Mouse (Mus musculus) cerebellum, adult 8-10 months (tissue): ENCODE results near the gene Sycn.

ENCODE experiments used
- DNase-seq: peaks from one replicate; pipeline ENCODE4 v3.0.0; 2022

Gene Sycn

DNA sequence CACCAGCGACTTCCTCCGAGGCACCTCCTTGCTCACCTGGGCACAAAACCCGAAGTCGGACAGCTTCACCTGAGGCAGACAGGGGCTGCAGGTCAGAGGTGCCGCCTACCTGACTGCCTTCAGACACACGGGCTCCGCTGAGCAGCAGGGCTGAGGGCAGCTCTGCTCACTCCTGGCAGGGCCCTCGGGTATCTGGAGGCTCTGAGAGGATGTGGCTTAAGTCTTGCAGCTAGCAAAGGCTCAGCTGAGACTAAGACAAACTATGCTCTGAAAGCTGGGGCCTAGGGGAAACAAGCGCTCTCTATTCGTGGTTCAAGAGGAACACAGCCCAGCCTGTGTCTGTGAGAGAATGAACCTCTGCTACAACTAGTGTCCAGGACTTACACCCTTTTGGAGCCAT, 20.2 kb downstream of the Sycn start:
- DNase-seq: no peak

DNA sequence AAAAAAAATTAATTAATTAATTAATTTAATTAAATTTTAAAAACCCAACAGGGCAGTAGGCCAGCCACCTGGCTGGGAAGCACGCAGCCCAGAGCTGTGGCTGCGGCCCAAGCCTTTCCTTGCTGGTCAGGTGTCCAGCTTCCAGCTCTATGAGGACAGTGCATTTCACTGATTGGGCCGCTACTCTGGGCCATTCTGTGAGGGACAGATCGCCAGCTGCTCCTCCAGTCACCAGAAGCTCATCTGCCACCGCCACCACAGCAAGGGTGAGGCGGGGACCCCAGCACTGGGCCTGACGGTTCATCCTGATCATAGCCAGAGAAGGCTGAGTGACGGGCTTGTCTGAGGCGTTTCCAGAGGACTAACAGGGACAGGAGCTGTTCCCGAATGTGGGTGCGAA, 21.3 kb downstream of the Sycn start:
- no peak for DNase-seq

DNA sequence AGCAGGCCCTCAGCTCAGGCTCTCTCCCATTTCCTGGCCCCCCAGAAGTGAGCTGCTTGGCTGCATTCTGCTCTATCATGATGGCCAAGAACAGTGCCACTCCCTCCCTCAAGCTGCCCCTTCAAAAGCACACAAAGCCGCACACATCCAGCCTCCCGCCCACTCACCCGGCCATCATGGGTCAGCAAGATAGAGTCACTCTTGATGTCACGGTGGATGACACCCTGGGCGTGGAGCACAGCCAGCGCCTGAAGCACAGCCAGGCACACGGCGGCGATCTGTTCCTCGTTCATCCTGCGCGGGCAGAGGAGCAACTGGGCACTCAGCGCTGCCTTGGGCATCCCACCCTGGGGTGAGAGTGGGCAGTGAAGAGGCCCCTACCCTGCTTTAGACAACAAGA, 21.7 kb downstream of the Sycn start:
- peak; percentile 57 for DNase-seq

DNA sequence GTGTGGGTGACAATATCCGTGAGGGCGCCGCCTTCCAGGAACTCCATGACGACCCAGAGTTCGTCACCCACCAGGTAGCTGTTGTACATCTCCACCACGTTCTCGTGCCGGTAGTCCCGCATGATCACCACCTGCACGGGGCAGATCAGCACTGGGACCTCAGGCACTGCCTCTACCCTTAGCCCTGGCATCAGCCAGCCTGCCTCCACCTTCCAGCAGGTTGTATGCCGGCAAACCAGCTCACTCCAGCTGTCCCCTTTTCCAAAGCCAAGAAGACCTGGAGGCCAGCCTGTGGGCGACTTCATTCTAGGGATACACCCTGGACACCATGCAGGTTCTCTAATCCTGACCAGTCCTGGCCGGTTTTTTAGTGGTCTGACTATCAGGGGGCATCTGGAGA, 22.3 kb downstream of the Sycn start:
- DNase-seq: peak; percentile 46

DNA sequence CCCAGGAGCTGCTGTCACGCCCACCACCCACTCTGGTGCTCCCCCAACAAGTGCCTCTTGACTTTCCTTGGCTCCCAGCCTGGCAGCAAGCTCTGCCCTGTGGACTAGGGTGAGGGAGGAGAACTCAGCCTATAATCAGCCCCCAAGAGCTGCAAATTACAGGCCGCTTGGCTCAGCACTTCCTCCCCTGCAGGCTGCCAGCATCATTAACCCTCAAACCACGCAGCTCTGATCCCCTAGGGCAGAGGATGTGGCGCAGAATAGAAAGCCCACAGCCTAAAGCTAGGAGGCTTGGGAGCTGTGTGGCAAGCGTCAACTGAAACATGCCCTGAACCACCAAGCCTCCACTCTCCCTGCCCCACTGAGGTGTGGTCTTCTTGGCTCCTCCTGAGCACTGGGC, 24.7 kb downstream of the Sycn start:
- no peak for DNase-seq

DNA sequence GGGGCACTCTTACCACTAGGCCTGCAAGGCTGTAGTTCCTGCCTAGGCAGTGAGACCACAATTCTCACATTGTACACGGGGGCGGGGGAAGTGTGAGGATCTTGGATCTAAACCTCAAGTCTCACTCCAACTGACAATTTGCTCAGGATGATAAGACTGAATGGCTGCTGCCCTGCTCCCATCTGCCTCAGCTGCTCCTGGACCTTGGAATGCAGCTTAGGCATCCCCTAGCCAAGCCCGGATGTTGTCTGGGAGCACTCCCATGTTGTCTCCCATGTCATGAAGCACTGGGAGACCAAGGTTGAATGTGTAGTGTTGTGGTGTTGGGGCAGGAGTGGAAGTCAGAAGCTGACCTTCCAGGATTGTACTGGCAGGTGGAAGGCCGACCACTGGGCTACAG, 26.9 kb downstream of the Sycn start:
- DNase-seq: no peak

DNA sequence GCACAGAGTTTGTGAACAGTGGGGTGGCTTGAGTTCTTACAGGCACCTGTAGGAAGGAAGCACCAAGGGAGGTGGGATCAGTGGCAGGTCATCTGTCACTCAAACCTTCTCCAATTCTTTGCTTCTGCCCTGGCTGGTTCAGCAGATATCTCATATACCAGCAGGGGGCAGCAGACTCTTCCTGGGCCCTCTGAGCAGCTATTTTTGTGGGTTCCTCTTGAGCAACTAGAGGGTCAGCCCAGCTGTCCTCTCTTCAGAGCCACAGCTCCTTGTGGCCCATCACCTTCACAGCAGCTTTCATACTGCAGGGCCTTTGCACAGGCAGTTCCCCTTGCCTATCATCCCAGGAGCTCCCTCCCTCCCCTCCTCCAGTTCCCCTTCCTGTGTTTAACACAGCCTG, 27.6 kb downstream of the Sycn start:
- peak; percentile 72 for DNase-seq

DNA sequence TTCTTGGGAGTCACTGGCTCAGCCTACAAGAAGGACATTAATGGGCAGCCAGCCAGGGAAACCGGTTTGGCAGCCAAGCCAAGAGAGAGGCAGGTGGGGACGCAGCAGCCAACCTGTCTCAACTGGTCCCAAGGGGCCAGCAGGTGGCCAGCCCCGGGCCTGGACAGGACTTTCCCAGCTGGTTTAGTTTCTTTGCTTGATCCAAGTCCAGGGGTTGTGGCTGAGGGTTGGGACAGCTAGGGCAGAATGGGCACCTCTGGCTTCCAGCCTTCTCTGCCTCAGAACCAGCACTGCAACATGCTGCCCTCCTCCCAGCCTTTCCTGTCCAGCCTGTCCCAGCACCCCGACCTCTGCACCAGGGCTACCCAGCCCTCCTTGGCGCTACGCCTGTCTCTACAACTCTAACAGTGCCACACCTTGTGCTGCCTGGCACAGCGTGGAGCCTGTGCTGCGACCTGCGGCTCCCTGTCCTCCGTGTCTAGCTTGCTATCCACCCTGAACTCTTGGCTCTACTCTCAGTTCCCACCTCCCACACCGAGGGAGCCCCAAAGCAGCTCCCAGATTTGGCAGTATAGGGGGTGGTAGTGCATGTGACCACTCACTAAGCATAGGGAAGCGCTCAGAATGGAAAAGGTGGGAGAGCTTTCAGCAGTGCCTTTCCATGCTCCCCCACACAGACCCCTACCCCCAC, 29.8 kb downstream of the Sycn start:
- DNase-seq: peak; percentile 61

DNA sequence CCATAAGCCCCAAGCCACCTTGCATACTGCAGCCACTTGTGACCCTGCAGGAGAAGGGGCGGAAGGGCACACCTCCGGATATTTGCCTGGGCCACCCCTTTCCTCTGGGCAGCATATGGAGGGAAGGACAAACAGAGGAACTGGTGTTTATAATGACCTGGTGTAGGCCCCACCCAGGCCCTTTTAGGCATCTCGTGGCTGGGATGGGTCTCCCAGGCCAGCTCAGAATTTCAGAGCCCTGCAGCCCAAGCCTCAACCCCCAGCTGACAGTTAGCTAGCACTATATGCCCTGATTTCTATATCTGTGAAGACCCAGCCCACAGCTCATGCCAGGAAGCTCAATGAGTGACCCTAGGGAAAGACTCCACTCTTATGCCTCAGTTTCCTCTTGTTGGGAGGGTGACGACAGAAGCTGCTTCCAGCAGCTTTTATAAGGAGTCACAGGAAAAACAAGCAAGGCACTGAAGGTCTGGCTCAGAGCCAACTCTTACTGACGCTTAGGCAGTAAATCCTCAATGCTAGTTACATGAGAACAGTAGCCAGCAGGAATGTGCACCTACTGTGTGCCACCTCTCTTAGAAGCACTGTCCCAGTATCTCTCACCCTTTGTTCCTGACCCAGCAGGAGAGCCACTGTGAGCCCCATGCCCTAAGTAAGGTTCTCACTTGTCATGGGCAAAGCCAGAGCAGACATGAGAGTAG, 30.4 kb downstream of the Sycn start:
- DNase-seq: no peak

DNA sequence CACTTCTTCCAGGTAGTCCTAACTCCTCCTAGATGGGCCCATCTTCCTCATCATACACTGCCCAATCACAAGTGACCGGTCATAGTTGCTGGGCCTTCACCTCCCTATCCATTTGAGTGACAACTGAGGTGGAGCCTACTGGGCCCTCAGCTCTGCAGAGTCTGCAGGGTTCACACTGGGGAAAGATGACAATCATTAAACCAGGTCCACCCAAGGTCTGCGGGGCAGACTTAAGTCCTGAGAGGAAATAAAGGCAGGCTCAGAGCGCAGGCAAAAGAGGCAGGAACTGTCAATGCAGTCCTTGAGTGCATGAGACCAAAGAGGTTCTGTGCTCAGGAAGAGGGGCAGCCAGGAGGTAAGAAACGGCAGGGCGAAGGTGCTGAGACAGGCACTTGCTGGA, 32.0 kb downstream of the Sycn start:
- no peak for DNase-seq

DNA sequence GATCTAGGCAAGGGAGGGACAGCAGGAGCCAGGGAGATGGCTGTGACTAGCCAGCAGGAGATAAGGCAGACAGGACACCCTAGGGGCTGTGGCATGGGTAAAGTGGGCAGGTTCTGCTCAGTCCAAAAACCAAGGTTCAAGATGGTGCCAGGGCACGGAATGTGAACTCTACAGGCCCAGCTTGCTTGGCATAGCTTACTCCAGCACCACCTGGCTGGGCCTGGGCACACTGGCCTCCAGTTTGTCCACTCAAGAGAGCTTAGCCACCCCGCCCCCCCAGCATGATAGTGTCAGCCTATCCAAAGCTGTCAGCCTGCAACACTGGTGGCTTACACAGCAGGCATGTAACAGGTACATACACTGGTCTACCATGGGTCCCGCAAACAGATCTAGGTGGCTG, 32.6 kb downstream of the Sycn start:
- no peak for DNase-seq

DNA sequence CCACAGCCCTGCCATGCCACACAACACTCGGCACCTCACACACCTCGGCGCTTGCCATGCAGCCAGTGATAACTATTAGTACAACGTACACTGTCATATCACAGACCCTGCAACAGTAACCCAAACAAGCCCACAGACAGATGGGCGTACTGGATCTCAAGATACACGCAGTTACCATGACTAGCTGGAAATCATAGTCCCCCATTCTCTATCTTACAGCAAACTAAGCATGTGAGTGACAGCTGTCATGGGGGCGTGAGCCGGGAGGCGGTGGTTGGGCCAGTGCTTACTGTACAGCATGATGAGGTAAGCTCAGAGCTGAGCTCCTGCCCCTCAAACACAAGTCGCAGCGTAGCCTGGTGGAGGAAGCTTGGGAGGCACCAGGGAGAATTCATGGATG, 34.9 kb downstream of the Sycn start:
- no peak for DNase-seq

DNA sequence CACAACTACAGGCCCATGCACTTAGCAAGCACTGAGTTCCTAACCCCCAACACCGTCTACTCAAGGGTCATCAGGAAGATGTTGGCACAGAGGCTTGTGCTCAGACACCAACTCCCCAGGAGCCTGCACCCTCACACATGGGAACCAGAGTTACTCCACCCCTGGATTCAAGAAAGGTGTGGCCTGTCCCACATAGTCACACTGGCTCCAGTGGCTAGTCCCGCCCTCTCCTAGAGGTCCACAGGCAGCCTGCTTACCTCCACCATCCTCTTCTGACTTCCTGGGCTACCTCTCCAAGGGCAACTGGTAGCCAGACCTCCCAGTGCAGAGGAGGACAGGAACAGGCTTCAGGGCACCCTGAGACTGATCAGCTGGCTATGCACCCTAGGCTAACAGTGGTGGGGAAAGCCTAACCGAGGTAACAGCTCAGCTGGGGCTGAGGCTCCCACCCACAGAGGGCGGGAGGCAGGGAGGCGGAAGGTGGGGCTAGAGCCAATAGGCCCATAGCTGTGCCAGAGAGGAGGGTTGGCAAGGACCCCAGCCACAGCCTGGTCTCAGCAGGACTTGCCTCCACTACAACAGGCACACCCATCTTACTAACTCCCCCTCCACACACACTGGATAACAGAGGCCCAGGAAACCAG, 35.7 kb downstream of the Sycn start:
- DNase-seq: no peak

DNA sequence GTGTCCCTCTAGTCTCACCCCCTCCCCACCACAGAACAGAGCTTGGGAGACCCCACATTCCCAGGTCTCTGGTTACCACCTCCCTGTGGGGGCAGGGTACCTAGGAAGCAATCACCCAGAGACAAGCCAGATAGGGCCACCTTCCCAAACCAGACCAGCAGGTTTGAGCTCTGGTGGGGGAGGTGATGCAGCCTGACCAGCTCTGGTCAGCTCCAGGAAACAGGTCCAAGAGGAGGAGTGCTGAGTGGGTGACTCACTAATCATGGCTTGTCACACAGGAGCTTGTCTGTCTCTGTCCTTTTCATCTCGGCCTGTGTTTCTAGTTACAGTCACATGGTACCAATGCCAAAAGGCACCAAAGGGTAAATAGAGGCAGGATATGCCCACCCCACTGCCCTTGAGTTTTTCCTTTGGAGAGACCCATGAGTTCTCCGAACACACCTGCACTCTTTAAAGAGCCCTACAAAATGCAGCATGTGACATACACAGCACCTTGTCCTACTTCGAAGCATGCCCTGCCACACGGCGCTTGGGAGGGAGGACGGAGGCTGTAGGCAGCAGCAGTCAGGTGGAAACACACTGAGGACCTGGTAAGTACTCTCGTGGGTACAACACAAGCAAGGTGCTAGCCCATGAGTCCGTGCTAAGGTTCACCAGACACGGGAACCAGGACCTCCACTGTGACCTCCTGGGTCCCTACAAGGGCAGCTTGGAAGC, 37.3 kb downstream of the Sycn start:
- no peak for DNase-seq

DNA sequence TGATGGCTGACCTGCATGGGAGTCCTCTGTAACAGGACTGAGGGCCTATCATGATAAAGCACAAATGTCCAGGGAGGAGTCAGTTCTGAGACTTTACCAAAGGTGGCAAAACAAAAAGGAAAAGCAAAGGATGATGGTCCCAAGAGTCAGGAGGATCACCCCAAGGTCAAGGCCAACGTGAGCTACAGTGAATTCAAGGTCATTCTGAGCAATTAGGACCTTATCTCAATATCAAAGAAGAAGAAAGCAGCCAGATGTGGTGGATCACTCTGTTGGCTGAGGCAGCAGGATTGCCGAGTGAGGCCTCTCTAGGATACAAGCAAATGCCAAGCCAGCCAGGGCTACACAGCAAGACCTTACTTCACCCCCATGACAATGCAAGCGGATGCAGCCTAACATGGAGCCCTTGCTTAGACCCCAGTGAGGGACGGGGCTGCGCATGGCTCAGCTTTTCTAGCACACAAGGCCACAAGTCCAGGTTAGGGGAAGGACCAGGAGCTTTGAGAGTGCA, 37.9 kb downstream of the Sycn start:
- DNase-seq: no peak

DNA sequence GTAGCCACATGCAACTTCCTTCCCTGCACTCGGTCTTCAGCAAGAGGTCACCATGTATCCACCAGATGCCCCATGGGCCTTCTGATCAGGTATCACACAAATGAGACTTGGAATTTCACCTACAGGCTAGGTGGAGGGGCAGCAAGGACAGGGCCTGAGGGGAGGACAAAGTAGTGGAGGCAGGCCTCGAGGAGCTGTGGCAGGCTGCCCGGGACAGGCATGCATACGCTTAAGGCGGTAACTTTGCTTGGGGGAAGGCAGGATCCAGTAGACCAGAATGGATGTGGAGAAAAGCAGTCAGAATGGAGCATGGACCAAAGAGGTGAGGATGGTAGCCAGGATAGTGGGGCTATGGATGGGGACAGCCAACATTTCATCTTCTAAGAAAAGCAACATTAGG, 39.1 kb downstream of the Sycn start:
- no peak for DNase-seq

DNA sequence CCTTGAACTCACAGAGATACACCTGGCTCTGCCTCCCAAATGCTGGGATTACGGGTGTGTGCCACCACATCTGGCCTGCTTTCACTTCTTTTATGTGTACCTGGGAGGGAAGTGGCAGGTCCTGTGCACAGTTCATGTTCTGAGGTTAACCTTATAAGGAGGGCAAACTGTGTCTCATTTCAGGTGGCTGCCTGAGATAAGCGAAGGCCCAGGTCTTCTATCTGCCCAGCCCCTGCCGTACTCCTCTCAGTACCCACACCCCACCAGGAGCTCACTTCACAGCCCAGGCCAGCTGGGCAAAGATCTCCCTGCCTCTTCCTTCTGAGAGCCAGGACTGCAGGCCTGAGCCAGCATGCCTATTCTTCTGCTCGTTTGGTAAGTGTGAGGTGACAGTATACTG, 41.0 kb downstream of the Sycn start:
- DNase-seq: no peak

DNA sequence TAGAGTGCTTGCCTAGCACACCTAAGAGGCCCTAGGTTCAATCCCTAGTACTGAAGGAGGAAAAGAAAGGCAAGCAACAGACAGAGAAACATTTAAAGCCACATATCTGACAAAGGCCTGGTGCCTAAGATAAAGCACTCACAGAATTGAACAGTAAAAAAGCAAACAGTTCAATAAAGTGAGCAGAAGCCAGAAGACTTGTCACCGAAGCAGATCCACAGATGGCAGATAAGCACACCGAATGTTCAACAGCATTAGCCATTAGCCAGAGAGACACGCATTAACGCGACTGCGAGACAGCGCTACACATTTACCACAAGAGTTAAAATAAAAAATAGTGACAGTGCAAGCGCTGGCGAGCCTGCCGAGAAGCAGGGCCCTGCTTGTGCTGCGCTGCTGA, 42.2 kb downstream of the Sycn start:
- no peak for DNase-seq

DNA sequence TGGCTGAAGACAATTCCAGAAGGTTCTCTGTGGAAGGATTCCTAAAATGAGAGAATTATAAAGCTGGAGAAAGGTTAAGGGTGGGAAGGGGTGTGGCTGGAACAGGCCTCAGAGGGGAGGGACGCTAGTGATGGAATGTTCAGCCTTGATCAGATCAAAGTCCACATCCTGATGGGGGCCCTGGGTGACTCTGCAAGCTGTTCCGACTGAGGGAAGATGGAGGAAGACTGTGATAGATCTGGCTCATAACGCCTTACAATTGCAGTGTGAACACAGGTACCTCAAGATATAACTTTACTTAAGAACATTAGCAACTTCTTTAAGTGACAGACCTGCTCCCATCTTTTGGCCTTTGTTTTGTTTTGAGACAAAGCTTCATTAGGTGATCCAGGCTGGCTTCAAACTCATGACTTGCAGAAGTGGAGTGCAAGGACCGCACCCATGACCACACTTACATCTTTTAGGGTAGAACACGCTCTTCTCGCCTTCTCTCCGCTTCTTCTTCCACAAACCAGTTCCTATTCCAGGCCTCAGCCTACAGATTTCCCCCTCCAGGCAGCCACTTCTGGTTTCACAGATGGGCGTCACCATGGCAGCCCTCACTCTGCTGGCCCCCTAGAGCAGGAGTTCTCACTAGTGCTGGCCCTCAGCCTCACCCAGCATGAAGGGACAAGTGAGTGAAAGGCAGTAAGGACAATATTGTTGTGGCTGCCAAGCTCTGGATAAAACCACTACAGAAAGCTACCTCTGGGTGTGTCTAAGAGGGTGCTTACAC, 43.1 kb downstream of the Sycn start:
- no peak for DNase-seq

DNA sequence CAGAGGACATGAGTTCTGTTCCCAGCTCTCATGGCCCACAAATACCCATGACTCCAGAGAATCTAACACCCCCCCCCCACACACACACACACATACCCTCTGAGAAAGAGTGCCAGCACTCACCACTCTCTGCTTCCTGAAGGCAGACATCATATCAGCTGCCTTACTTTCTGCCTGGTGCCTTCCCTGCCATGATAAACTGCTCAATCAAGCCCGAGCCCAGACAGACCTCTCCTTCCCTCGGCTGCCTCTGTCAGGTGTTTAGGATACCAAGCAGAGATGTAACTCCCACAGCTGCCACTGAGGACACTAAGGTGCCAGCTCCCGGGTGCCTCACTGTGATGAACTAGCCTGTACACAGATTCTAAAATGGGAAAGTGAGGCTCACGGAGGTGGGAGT, 43.8 kb downstream of the Sycn start:
- DNase-seq: no peak

DNA sequence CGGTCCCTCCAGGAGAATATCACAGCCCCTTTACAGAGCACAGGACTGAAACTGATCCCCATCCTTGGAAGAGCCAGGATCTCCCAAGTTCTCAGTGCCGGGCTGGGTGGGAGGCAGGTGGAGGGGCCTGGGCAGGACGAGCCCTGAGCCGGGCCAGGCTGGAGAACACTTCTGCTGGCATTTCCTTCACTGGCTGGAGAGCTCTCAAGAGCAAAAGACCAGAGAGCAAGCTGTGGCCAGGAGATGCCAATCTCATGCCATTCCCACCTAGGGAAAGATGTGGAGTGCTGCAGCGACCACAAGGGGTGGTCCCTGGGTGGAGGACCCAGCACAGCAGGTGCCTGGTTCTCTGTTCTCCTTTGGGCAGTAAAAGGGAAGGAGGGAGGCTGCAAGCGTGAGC, 44.3 kb downstream of the Sycn start:
- DNase-seq: no peak

DNA sequence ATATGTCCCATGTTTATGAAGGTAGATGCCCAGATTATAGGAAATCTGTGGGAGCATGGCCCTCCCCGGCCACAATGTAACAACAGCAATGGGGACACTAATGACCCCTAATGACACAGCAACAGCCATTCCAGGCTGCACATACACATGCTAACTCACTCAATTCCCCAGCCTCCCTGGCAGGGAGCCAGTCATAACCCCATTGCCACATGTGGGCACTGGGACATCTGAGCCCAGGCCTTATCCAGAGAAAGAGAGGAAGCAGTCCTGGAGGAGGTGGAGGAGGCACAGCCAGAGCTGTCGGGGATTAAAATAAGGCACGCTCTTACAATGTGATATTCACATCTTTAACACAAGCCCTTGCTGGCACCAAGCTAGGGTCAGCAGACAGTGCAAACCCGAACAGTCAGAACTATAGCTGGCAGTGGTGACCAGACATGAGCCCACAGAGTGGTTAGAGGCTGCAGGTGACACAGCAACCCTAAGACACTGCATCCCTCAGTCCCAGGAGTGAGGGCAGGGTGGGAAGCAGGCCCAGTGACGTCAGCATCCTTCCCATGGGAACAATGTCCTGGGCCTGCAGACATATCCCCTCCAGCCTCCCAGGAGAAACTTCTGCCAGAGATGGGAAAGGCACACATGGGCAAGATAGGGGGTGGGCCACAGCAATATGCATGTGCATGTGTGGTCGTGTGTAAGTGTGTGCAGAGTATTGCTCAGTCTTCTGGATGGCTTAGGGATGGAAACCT, 46.2 kb downstream of the Sycn start:
- no peak for DNase-seq
